25 mouse cellular contexts compared by ENCODE assay signal in genomic region chr9:114487481-114488258, GRCm38 (mm10). TPM values are rescaled to one million over a fixed set of nuclear protein-coding genes. Genes with fewer than 3 reads are reported as not detected.
DNase-seq lines count a peak whose midpoint lies in the region; ATAC-seq and TF ChIP-seq lines count a peak whose summit lies in the region.
"Had no signal": no experiment of that assay in that cellular context is flagged by ENCODE, and none has a peak within 500 bp of the region (broad histone marks: within the 10 kb centered on the region; RNA-seq: fewer than 3 reads in every experiment).

No protein-coding gene starts in this region.

- DNase-seq in kidney, adult 2 months: peak; percentile 65
- no peak for DNase-seq in kidney, adult 18-20 months
- peak; percentile 77 for DNase-seq in induced T-regulatory cell, adult 2 months (ENCODE audit: low read depth)
- DNase-seq in left cerebral cortex, adult 2 months (ENCODE audit: extremely low spot score in 1 of 2, low spot score in 2 of 2): no peak
- DNase-seq in layer of hippocampus, postnatal 36 days: no peak
- no peak for DNase-seq in spleen, postnatal 36 days (ENCODE audit: low spot score in 2 of 2)
- DNase-seq: B cell, adult 2 months; cerebellum, postnatal 10 days; embryo, embryonic 11 days; kidney, adult 9 months; lung, postnatal 10 days; midbrain, embryonic 14.5 days had no signal

- H3K9me3 ChIP-seq in E14TG2a.4 (ENCODE audit: low read length): no peaks in the 10 kb centered on the region
- H3K9me3 ChIP-seq in stomach, embryonic 15.5 days: no peaks in the 10 kb centered on the region
- H3K9me3 ChIP-seq: embryonic facial prominence, embryonic 15.5 days; forebrain, embryonic 15.5 days; hindbrain, embryonic 12.5 days; neural tube, embryonic 15.5 days had no signal

- peak; percentile 60; the same call in 1 of the 2 replicates for ATAC-seq in stomach, embryonic 15.5 days (ENCODE audit: insufficient read depth, low FRiP score, low read depth)
- ATAC-seq: forebrain, embryonic 15.5 days had no signal

- no peaks in the 10 kb centered on the region for H3K27me3 ChIP-seq in kidney, adult 2 months (replicated peaks; ENCODE audit: control insufficient read depth, insufficient read depth, low read length)
- H3K27me3 ChIP-seq in E14TG2a.4 (ENCODE audit: insufficient read depth, low read length): no peaks in the 10 kb centered on the region
- no peaks in the 10 kb centered on the region for H3K27me3 ChIP-seq in stomach, embryonic 15.5 days (replicated peaks)
- H3K27me3 ChIP-seq: embryonic facial prominence, embryonic 15.5 days; forebrain, embryonic 15.5 days; hindbrain, embryonic 12.5 days; neural tube, embryonic 15.5 days had no signal

- H3K9ac ChIP-seq in stomach, embryonic 15.5 days: no peak overlapping the region
- H3K9ac ChIP-seq: embryonic facial prominence, embryonic 15.5 days; forebrain, embryonic 15.5 days; hindbrain, embryonic 12.5 days; neural tube, embryonic 15.5 days had no signal

- intact Hi-C loops in left cerebral cortex, adult 2 months (cut with DNase I): no loop called here

- WGBS in kidney, adult 2 months: 63% methylated on average over 23 of the region's 23 CpGs
- WGBS in stomach, embryonic 15.5 days: 75% methylated on average over 23 of the region's 23 CpGs

- TF ChIP-seq POLR2A in kidney, adult 2 months (IDR thresholded peaks at IDR 0.05; ENCODE audit: low read depth, low read length): no peak

- H3K27ac ChIP-seq in kidney, adult 2 months (ENCODE audit: insufficient read depth, low read depth, low read length): no peak overlapping the region
- no peak overlapping the region for H3K27ac ChIP-seq in stomach, embryonic 15.5 days
- H3K27ac ChIP-seq in left cerebral cortex, adult 2 months: no peak overlapping the region
- H3K27ac ChIP-seq: embryonic facial prominence, embryonic 15.5 days; forebrain, embryonic 15.5 days; hindbrain, embryonic 12.5 days; neural tube, embryonic 15.5 days had no signal

- no peak overlapping the region for H3K4me2 ChIP-seq in stomach, embryonic 15.5 days
- H3K4me2 ChIP-seq: embryonic facial prominence, embryonic 15.5 days; forebrain, embryonic 15.5 days; hindbrain, embryonic 12.5 days; neural tube, embryonic 15.5 days had no signal

- H3K36me3 ChIP-seq in kidney, adult 2 months (ENCODE audit: control insufficient read depth, insufficient read depth, low read length): no peaks in the 10 kb centered on the region
- H3K36me3 ChIP-seq in E14TG2a.4 (ENCODE audit: insufficient read depth, low read length): no peaks in the 10 kb centered on the region
- H3K36me3 ChIP-seq in stomach, embryonic 15.5 days: no peaks in the 10 kb centered on the region
- H3K36me3 ChIP-seq: embryonic facial prominence, embryonic 15.5 days; forebrain, embryonic 15.5 days; hindbrain, embryonic 12.5 days; neural tube, embryonic 15.5 days had no signal

- TF ChIP-seq CTCF in kidney, adult 2 months (conservative IDR thresholded peaks at IDR 0.05; ENCODE audit: insufficient read depth, insufficient read length, low read depth, low read length): no peak
- TF ChIP-seq CTCF in E14TG2a.4 (conservative IDR thresholded peaks at IDR 0.05; ENCODE audit: low read length): no peak
- TF ChIP-seq CTCF in left cerebral cortex, adult 2 months (IDR thresholded peaks at IDR 0.05): no peak

- no peak overlapping the region for H3K4me3 ChIP-seq in kidney, adult 2 months (ENCODE audit: insufficient read depth, low read depth, low read length)
- peak overlapping the region; percentile 37; the same call in 1 of the 2 replicates for H3K4me3 ChIP-seq in E14TG2a.4 (replicated peaks; ENCODE audit: low read length)
- no peak overlapping the region for H3K4me3 ChIP-seq in stomach, embryonic 15.5 days (replicated peaks)
- H3K4me3 ChIP-seq in left cerebral cortex, adult 2 months: no peak overlapping the region
- H3K4me3 ChIP-seq: embryonic facial prominence, embryonic 15.5 days; forebrain, embryonic 15.5 days; hindbrain, embryonic 12.5 days; myocyte; neural tube, embryonic 15.5 days had no signal

- H3K4me1 ChIP-seq in kidney, adult 2 months (ENCODE audit: control insufficient read depth, insufficient read depth, low read length): no peaks in the 10 kb centered on the region
- H3K4me1 ChIP-seq in E14TG2a.4 (replicated peaks; ENCODE audit: low read depth, low read length): peaks cover 53% of the 10 kb centered on the region
- H3K4me1 ChIP-seq in stomach, embryonic 15.5 days: no peaks in the 10 kb centered on the region
- H3K4me1 ChIP-seq: embryonic facial prominence, embryonic 15.5 days; forebrain, embryonic 15.5 days; hindbrain, embryonic 12.5 days; neural tube, embryonic 15.5 days had no signal

RNA-seq across cellular contexts. Expression of gene Ccr4, which starts 17.0 kb away (rescaled TPM):
- 0.20 and 0.53 TPM in 2 replicates for polyA plus RNA-seq in kidney, adult 2 months (2012; rRNA removed)
- 0.04 TPM in 1 of 2 replicates, not detected in the other for polyA plus RNA-seq in stomach, embryonic 15.5 days (2015; fragmentation: Nextera tagmentation; extraction: Ambion mirVana)
- total RNA-seq in left cerebral cortex, adult 2 months (2021): not detected
- not detected for total RNA-seq in layer of hippocampus, postnatal 36 days (2021)
- total RNA-seq: gastrocnemius, adult 18-20 months; left cerebral cortex, postnatal 10 days had no signal
- polyA plus RNA-seq: forebrain, embryonic 15.5 days; heart, postnatal 0 days; hindbrain, embryonic 12.5 days; liver, embryonic 16.5 days; midbrain, embryonic 14.5 days; myocyte; neural tube, embryonic 15.5 days had no signal

RNA-seq across cellular contexts. Expression of gene C130032M10Rik, which starts 27.8 kb away (rescaled TPM):
- not detected in 2 replicates for polyA plus RNA-seq in kidney, adult 2 months (2012; rRNA removed)
- 0.19 and 0.64 TPM in 2 replicates for polyA plus RNA-seq in stomach, embryonic 15.5 days (2015; fragmentation: Nextera tagmentation; extraction: Ambion mirVana)
- total RNA-seq in left cerebral cortex, adult 2 months (2021): not detected
- total RNA-seq in layer of hippocampus, postnatal 36 days (2021): not detected
- total RNA-seq: gastrocnemius, adult 18-20 months; left cerebral cortex, postnatal 10 days; megakaryocyte, adult 5-6 weeks had no signal
- polyA plus RNA-seq: forebrain, embryonic 15.5 days; gonadal fat pad, adult 2 months; liver, embryonic 16.5 days; midbrain, embryonic 14.5 days; neural tube, embryonic 15.5 days had no signal

Comparison
In these comparisons a context has a peak if more than half of its experiments do, and no peak if none do; other contexts are left out.
1. DNase-seq: peak in kidney, adult 2 months (single experiment) and induced T-regulatory cell, adult 2 months (single experiment); none in kidney, adult 18-20 months (single experiment), left cerebral cortex, adult 2 months (0 of 2), layer of hippocampus, postnatal 36 days (0 of 2) and spleen, postnatal 36 days (0 of 2).